Mouse (Mus musculus) stomach, postnatal 0 days (tissue): ENCODE measurements around the gene Fgfr2. TPM values are rescaled to one million over a fixed set of nuclear protein-coding genes. Genes with fewer than 3 reads are reported as not detected.

ENCODE experiments used
- ATAC-seq: fragments of 200-750 bp; cut with Nextera tagmentation; 2 replicates; pipeline ENCODE4 v1.8.0; 2017; ENCODE audit not compliant: low FRiP score, low TSS enrichment
- DNase-seq: peaks from one replicate; pipeline ENCODE4 v3.0.0-alpha.2; 2016; ENCODE audit warnings: low spot score
- H3K27ac ChIP-seq: fragments of 300-500 bp; sonication (generic); replicated peaks from 2 replicates; pipeline ENCODE4 v1.5.1; 2014; ENCODE audit warnings: mild to moderate bottlenecking, control low read depth
- H3K27me3 ChIP-seq: fragments of 300-500 bp; sonication (generic); 2 replicates; pipeline ENCODE4 v1.6.1; 2014; ENCODE audit warnings: low read length; ENCODE audit not compliant: control insufficient read depth, insufficient read depth
- H3K36me3 ChIP-seq: fragments of 300-500 bp; sonication (generic); 2 replicates; pipeline ENCODE4 v1.6.1; 2014; ENCODE audit warnings: low read length, mixed read lengths; ENCODE audit not compliant: control insufficient read depth, insufficient read depth
- H3K4me1 ChIP-seq: fragments of 300-500 bp; sonication (generic); replicated peaks from 2 replicates; pipeline ENCODE4 v1.6.1; 2014; ENCODE audit warnings: antibody characterized with exemption; ENCODE audit not compliant: control insufficient read depth, insufficient read depth
- H3K4me2 ChIP-seq: fragments of 300-500 bp; sonication (generic); replicated peaks from 2 replicates; pipeline ENCODE4 v1.6.1; 2014; ENCODE audit warnings: low read depth, mild to moderate bottlenecking, control low read depth, moderate library complexity
- H3K4me3 ChIP-seq: fragments of 300-500 bp; sonication (generic); 2 replicates; pipeline ENCODE4 v1.5.1; 2014; ENCODE audit warnings: low read depth, low read length, control low read depth
- H3K9ac ChIP-seq: fragments of 300-500 bp; sonication (generic); 2 replicates; pipeline ENCODE4 v1.6.1; 2014; ENCODE audit warnings: mild to moderate bottlenecking, low read length, control low read depth, mixed read lengths
- H3K9me3 ChIP-seq: fragments of 300-500 bp; sonication (generic); 2 replicates; pipeline ENCODE4 v1.6.1; 2016; ENCODE audit warnings: low read length; ENCODE audit not compliant: control insufficient read depth
- CTCF ChIP-seq: IDR thresholded peaks from 2 replicates; pipeline ENCODE4 v1.5.1; 2016; ENCODE audit warnings: antibody characterized with exemption, low read depth, mild to moderate bottlenecking, moderate library complexity
- EP300 ChIP-seq: optimal IDR thresholded peaks from 2 replicates; pipeline ENCODE3; 2016; ENCODE audit warnings: antibody characterized with exemption
- WGBS: fragments of 180-500 bp; shearing (Covaris S2); extraction: QIAGEN DNeasy Blood & Tissue Kit; methylation state at CpG from one replicate; pipeline ENCODE4 v1.1.7; 2014; 5-methylcytosine and 5-hydroxymethylcytosine counted together
- polyA plus RNA-seq: library from polyadenylated mRNA; unstranded; fragments of >200 nt; fragmentation: Nextera tagmentation; extraction: Ambion mirVana; gene quantifications from 2 replicates; pipeline ENCODE4 v1.2.1, GENCODE M21; 2015

Gene Fgfr2
- polyA plus RNA-seq, 1 experiment from 2014 or later = 60.8 TPM

DNA sequence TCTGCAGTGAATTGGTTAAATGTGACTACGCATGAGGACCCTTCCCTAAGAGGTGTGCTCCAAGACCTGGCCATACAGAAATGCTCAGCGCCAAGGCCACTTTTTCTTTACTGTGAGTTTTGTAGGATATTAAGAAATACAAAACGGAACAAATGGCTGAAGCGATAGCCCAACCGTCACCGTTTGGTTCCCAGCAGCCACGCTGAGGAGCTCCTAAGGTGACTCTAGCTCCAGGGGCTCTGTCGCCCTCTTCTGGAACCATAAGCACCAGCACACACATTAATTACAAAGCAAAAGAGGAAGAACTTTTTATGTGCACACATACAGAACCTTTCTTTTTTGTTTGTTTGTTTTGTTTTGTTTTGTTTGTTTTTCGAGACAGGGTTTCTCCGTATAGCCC is 225.9 kb downstream of the Fgfr2 start:
- no peaks in the 10 kb centered on the region for H3K9me3 ChIP-seq
- no peak overlapping the region for H3K4me3 ChIP-seq
- no peak overlapping the region for H3K27ac ChIP-seq
- ATAC-seq (no peak), DNase-seq (no peak)
- H3K36me3 ChIP-seq = no peaks in the 10 kb centered on the region
- TF ChIP-seq CTCF = peak; percentile 38
- no peak for TF ChIP-seq EP300
- WGBS = 88% methylated on average over 10 of the region's 10 CpGs
- no peaks in the 10 kb centered on the region for H3K4me1 ChIP-seq
- no peak overlapping the region for H3K9ac ChIP-seq
- H3K4me2 ChIP-seq = no peak overlapping the region
- no peaks in the 10 kb centered on the region for H3K27me3 ChIP-seq

DNA sequence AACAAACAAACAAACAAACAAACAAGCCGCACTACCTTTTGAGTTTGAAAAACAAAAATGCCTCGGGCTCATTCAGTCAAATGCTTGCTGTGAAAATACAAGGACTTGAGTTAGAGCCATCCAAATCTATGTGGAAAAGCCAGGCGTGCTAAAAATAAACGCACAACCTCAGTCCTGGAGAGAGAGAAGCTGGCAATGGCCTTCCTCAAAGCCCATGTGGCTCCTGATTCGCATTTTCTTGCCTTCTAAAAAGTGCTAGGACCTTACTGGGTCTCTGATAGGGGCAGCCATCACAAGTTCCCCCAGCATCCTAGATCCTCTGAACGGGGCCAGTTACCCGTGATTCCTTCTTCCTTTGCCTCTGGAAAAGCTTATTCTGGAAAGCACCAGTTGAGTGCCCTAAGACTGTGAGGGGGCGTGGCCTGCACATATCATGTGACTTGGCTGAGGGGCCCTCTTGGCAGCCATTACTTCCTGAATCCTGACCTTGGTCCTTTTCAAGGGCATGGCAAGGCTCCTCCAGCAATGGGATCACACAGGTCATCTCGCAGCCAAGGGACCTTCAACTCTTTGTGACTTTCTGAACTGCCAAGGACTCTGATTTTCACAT is 226.8 kb downstream of the Fgfr2 start:
- WGBS = 83% methylated on average over 9 of the region's 9 CpGs
- H3K27me3 ChIP-seq = no peaks in the 10 kb centered on the region
- DNase-seq = no peak
- no peaks in the 10 kb centered on the region for H3K4me1 ChIP-seq
- H3K4me2 ChIP-seq = no peak overlapping the region
- H3K27ac ChIP-seq = no peak overlapping the region
- H3K36me3 ChIP-seq = no peaks in the 10 kb centered on the region
- H3K9me3 ChIP-seq = no peaks in the 10 kb centered on the region
- H3K9ac ChIP-seq = no peak overlapping the region
- no peak overlapping the region for H3K4me3 ChIP-seq
- TF ChIP-seq EP300 (no peak), CTCF (no peak)
- ATAC-seq = no peak

GRCm38 (mm10) chr7:132894841-132895555 is 228.2 kb downstream of the Fgfr2 start:
- H3K27ac ChIP-seq = 0 out of 2 replicates have a peak overlapping the region, but pooled peaks have one; percentile 30
- no peaks in the 10 kb centered on the region for H3K36me3 ChIP-seq
- H3K27me3 ChIP-seq = no peaks in the 10 kb centered on the region
- no peaks in the 10 kb centered on the region for H3K9me3 ChIP-seq
- H3K4me1 ChIP-seq = no peaks in the 10 kb centered on the region
- no peak overlapping the region for H3K9ac ChIP-seq
- no peak for TF ChIP-seq CTCF
- H3K4me3 ChIP-seq = no peak overlapping the region
- WGBS = 60% methylated on average over 7 of the region's 7 CpGs
- no peak overlapping the region for H3K4me2 ChIP-seq
- ATAC-seq = 0 out of 2 replicates have a peak, but pooled peaks have one; percentile 12
- DNase-seq = no peak

GRCm38 (mm10) chr7:132893336-132893735 is 229.8 kb downstream of the Fgfr2 start:
- WGBS = 87% methylated on average over 1 of the region's 1 CpGs
- Histone ChIP-seq H3K36me3 (no peaks in the 10 kb centered on the region), H3K9ac (no peak overlapping the region), H3K4me2 (no peak overlapping the region), H3K27ac (no peak overlapping the region), H3K27me3 (no peaks in the 10 kb centered on the region), H3K9me3 (no peaks in the 10 kb centered on the region), H3K4me3 (no peak overlapping the region), H3K4me1 (no peaks in the 10 kb centered on the region)
- ATAC-seq (no peak), DNase-seq (no peak)
- TF ChIP-seq CTCF (no peak), EP300 (no peak)

DNA sequence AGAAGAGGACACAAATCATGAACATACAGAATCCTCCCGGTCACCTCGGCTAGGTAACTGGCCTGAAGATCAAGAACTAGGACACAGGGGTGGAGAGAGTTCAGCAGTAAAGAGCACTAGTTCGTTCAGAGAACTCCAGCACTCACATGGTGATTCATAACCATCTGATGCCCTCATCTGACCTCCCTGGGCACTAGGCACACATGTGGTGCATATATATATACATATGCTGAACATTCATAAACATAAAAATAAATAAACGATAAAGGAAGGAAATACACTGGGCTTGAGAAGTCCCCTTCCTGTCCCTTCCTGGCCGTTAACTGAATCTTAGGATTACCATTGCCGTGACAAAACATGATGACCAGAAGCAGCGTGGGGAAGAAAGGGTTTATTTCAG is 230.3 kb downstream of the Fgfr2 start:
- ATAC-seq (no peak), DNase-seq (no peak)
- no peaks in the 10 kb centered on the region for H3K9me3 ChIP-seq
- no peak overlapping the region for H3K9ac ChIP-seq
- H3K4me3 ChIP-seq = no peak overlapping the region
- no peak for TF ChIP-seq CTCF
- no peak for TF ChIP-seq EP300
- H3K4me2 ChIP-seq = no peak overlapping the region
- no peaks in the 10 kb centered on the region for H3K36me3 ChIP-seq
- 64% methylated on average over 7 of the region's 7 CpGs for WGBS
- H3K4me1 ChIP-seq = no peaks in the 10 kb centered on the region
- no peak overlapping the region for H3K27ac ChIP-seq
- no peaks in the 10 kb centered on the region for H3K27me3 ChIP-seq

- no peaks in the 10 kb centered on the region for H3K36me3 ChIP-seq
- no peaks in the 10 kb centered on the region for H3K4me1 ChIP-seq
- ATAC-seq (0 out of 2 replicates have a peak, but pooled peaks have one; percentile 28), DNase-seq (no peak)
- 65% methylated on average over 4 of the region's 4 CpGs for WGBS
- TF ChIP-seq CTCF (no peak), EP300 (no peak)
- H3K27ac ChIP-seq = no peak overlapping the region
- H3K4me2 ChIP-seq = no peak overlapping the region
- H3K9me3 ChIP-seq = no peaks in the 10 kb centered on the region
- no peaks in the 10 kb centered on the region for H3K27me3 ChIP-seq
- no peak overlapping the region for H3K4me3 ChIP-seq
- H3K9ac ChIP-seq = no peak overlapping the region
These were observed 230.9 kb downstream of the Fgfr2 start for GRCm38 (mm10) chr7:132892311-132892661.
